Mouse (Mus musculus) cerebellum, adult 11-12 months (tissue): ENCODE results near the gene Gabarap.

Experiments used
- DNase-seq: peaks from one replicate; pipeline ENCODE4 v3.0.0; 2022

Gene Gabarap

GRCm38 (mm10) chr11:69970222-69970621 lies 20.7 kb upstream of the Gabarap start:
- DNase-seq, result no peak

GRCm38 (mm10) chr11:69970775-69971174 lies 20.2 kb upstream of the Gabarap start:
- no peak for DNase-seq

DNA sequence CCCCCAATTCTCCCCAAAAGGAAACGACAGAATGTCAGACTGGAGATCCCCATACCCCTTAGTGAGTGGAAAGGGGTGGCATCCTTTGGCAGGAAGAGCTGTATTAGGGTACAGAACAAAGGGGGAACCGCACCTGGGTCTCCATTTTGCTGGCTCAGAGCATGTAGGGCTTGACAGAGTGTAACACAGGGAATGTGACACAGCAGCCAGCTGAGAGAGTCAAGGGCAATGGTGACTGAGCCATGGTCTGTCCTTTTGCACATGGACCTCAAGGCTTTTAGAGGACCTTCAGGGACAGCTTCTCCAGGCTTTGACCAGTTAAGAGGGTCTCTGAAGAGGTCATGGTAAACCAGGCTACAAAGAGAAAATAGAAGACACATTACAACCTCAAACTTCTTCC lies 16.0 kb upstream of the Gabarap start:
- no peak for DNase-seq

DNA sequence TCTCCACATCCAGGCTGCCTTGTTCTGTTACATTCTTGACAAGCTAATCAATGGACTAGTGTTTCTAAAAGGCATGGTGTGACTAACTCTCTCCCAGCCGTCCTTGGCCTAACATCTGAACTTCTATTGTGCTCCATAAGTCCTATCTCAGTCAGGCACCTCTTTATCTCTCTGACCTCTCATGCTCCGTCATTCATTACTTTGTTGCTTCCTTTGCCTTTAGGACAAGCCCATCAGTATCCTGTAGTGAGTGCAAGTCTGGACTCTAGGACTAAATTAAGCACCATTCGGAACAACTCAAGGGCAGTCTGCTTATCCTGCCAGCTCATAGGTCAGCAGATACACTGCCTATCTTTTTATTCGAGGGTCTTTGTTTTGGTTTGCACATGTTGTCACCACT lies 14.7 kb upstream of the Gabarap start:
- DNase-seq, result no peak

DNA sequence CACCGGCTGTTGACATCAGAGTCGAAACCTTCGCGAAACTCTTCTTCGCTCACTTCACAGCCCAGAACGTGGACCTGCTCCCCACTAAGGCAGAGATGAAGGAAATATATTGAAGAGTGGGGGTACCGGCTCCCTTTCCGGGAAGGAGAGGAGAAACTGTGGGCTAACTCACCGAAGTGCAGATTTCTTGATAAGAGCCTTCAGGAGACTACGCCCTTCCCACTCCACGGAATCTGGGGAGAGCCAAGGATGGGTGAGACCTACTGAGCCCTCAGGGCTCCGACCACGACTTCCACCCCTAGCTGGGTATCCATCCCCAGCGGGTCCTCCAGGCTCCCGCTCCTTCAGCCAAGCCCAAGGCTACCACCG lies 11.1 kb upstream of the Gabarap start:
- DNase-seq, result no peak

DNA sequence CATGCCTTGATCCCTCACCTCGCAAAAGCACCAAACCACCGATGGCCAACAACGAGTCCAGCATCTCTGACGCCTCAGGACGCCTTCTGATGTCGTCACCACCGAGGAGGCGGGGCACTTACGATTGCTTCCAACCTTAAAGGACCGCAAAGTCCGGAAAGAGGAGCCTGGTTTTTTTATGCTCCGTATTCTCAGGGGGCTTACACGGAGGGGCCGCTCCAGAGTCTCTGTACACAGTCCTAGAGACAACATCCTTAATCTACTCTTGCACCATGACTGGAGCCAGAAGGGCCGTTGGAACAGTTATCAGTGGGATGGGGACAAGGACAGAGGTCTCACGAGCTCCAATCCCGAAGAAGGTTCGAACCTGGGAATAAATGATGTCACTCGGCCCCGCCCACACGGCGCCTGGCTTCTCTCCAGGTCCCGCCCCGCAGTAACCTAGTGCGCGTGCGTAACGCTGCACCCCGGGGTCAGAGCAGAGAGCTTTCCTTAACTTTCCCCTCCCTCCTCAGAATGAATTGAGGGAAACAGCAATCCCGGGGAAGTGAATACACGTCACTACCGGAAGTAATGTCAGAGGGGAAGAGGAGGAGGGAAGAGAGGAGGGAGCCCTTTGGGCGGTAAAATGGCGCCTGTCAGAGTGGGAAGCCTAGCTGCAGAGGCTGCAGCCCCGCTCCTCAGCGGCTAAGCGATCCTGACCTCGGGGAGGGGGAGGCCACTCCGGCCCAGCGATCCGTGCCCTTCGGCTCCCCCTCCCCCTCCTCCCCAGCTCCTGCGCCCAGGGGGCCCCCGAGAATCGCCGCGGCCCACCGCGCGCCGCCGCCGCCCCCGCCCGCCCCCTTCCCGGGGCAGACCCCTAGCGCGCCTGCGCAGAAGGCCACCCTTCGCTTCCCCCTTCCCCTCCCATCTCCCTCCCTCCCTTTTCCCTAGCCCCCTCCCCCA lies 10.5 kb upstream of the Gabarap start:
- DNase-seq, result peak; percentile 99

- peak; percentile 71 for DNase-seq
Measured at GRCm38 (mm10) chr11:69981141-69981762, 9.7 kb upstream of the Gabarap start, which contains the start of gene Ctdnep1. Gene Ctdnep1 (plus strand): TSS chr11:69981156.

- peak; percentile 36 for DNase-seq
Measured at GRCm38 (mm10) chr11:69982225-69982624, 8.7 kb upstream of the Gabarap start, which contains the start of gene Elp5. Gene Elp5 (minus strand): TSS chr11:69982517.

- DNase-seq, result peak; percentile 42
Measured at GRCm38 (mm10) chr11:69982877-69983276, 8.1 kb upstream of the Gabarap start.

- DNase-seq, result no peak
Measured at GRCm38 (mm10) chr11:69983377-69983776, 7.6 kb upstream of the Gabarap start.

GRCm38 (mm10) chr11:69984431-69984830 lies 6.5 kb upstream of the Gabarap start:
- no peak for DNase-seq

DNA sequence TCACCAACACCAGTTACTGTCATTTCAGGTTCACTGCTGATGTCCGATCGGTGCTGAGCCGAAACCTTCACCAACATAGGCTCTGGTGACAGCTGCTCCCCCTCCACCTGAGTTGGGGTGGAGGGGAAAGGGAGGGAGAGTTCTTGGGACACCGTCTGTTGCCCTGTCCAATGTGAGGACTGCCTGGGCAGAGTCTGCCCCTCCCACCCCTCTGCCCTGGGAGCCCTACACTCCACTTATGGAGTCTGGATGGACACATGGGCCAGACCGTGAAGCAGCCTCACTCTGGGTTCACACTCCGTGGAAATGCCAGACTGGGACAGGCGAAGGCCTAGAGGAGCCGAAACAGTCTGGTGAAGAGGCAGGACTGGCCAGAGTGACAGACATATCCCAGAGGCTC lies 994 bp upstream of the Gabarap start:
- DNase-seq, result peak; percentile 63

DNA sequence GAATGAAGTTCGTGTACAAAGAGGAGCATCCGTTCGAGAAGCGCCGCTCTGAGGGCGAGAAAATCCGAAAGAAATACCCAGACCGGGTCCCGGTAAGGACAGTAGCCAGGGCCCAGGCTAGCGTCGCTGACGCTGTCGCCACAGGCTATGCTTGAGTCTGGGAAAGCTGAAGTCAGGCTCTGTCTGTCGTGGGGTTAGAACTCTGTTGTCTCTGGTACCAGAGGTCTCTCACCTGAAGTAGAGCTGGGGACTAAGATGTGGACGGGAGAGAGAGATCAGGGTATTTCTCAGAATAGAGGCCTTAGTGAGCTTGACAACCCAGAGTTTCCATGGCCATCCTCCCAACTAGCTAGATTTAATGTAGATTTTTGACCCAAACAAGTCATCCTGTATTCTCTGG lies 768 bp downstream of the Gabarap start:
- DNase-seq, result no peak

- DNase-seq, result peak; percentile 73
Measured at GRCm38 (mm10) chr11:69992396-69992795, 1.5 kb downstream of the Gabarap start.

DNA sequence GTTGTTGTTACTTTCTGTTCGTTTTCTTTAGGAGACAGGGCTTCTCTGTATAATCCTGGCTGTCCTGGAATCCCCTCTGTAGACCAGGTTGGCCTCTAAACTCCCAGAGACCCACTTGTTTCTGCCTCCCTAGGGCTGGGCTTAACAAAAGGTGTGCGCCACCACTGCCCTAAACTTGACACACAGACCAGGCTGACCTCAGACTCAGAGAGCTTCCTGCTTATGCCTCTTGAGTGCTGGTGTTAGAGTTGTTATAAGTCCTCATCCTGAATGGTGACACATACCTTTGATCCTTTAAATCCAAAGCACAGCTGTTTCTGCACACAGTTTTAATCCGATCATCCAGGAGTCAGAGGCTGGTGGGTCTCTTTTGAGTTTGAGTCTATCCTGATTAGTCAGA lies 2.0 kb downstream of the Gabarap start:
- DNase-seq, result peak; percentile 40

- DNase-seq, result peak; percentile 57
Measured at GRCm38 (mm10) chr11:69994401-69995090, 3.6 kb downstream of the Gabarap start.

DNA sequence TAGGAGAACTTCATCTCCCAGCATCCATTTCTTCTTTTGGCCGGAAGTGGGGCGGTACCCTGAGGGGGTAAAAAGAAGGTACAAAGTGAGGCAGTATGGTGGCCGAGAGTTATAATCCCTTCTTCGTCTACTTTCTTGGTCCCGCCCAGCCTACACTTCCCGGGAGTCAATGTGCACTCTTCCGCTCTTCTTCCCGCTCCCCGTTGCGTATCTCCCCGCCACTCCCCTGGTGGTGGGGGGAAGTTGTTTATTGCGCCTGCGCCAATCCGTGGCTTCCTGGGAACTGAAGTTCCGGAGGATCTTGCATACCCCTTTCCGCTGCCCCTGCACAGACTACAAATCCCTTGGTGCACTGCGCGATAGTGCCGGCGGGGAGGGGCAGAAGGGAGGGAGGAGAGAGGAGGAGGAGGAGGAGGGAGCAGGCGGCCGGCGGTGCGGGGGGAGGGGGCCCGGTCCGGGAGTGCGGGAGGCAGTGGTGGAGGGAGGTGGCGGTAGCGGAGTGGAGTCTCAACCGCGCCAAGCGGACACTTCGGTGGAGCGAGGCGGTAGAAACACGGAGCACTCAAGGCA lies 4.5 kb downstream of the Gabarap start, which contains the start of gene Phf23:
TSS of gene Phf23 (plus strand) at position 387 of the 570 bp plus-strand sequence.
- peak; percentile 99 for DNase-seq

DNA sequence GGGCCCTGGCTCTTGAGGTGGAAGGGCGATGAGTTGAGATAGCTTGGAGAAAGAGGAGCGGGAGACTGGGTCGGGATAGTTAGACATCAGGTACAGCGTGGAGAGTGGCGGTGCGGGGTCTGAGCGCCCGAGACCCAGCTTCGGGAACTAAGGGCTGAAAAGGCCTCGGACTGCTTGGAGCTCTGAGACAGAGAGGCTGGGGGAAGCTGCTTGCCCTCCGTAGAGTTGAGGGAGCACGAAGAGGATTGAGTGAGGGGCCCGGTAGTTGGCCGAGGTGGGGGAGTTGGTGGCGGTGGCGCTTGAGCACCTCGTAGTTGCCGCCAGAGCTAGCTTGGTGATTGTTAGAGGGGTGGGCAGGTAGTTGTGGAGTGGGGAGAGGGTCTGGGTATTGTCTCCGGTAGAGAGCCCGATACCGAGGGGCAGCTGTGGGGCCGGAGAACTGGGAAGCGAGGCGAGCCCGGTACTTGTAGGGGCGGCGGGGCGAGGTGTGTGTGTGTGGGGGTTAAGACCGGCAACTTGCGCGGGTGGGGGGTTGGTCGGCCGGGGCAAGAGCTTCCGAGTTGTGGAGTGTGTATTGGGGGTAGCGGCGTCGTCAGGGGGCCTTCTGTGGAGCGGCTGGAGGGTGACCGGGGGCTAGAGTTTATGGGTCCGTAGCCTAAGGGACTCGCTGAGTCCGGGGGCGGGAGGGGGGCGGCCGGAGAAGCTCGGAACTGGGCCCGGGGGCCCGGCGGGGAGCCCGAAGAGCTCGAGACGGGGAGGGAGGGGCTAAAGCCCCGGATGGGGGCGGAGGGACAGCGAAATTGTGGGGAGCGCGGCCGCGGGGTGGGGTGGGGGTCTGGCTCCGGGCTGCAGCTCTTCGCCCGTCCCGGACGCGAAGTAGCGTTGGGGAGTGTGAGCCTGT lies 5.5 kb downstream of the Gabarap start:
- DNase-seq, result peak; percentile 73

DNA sequence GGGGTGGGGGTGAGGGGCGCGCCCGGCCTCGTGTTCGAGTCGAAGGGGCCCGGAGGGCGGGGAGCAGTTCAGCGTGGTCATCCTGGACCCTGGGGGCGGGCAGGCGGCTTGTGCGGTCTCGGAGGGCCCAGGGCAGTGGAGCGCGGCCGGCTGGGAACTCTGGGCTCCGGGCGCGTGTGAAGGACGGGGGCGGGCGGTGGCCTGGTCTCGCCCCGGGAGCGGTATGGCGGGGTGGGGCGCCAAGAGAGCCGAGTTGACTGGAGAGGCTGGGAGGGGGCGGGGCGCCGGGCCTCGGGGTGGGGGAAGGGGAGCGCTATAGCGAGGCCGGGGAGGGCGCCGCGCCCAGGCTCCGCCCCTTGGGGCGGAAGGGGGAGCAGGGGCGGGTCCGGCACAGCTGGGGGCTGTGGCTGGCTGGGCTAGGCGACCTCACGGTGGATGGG lies 6.1 kb downstream of the Gabarap start:
- peak; percentile 84 for DNase-seq

DNA sequence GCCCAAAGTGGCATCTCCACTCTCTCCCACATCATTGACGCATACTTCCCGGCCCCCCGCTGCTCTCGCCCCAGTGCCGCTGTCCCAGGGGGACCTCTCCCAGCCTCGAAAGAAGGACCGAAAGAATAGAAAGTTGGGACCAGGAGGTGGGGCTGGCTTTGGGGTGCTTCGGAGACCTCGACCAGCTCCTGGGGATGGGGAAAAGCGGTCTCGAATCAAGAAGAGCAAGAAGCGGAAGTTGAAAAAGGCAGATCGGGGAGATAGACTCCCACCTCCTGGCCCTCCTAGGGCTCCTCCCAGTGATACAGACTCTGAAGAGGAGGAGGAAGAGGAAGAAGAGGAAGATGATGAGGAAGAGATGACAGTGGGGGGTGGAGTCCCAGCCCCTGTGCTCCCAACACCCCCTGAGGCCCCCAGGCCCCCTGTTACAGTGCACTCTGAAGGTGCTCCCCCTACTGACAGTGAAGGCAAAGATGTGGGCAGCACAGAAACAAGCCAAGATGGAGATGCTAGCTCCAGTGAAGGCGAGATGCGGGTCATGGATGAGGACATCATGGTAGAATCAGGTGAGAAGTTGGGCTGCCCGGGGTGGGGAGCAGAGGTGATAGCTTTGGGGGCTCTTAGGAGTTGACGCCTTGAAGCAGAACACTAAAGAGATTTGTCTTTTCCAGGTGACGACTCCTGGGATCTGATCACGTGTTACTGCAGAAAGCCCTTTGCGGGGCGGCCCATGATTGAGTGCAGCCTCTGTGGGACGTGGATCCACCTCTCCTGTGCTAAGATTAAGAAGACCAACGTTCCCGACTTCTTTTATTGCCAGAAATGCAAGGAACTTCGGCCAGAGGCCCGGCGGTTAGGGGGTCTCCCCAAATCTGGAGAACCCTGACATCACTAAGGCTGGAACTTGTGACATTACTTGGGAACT lies 7.9 kb downstream of the Gabarap start:
- DNase-seq, result peak; percentile 73

GRCm38 (mm10) chr11:69999666-70000065 lies 8.7 kb downstream of the Gabarap start:
- no peak for DNase-seq
